Mouse (Mus musculus) layer of hippocampus, adult 18-20 months (tissue): Measurements from ENCODE around the gene Mllt10. TPM values are rescaled to one million over a fixed set of nuclear protein-coding genes. Genes with fewer than 3 reads are reported as not detected.

Experiments
- DNase-seq, 2 experiments: peaks; one replicate each; pipeline ENCODE4 v3.0.0; 2022; ENCODE audit warnings: low spot score in 2 of 2
- total RNA-seq, 2 experiments: library from RNA; stranded (reverse); gene quantifications; 2 replicates each; pipeline ENCODE4 v1.2.3; 2021

The Mllt10 gene
- total RNA-seq, 2 experiments from 2014 or later, result 51.7 to 59.6 TPM

GRCm38 (mm10) chr2:18033166-18034108 lies 21.6 kb upstream of the Mllt10 start:
- DNase-seq, result no peak

GRCm38 (mm10) chr2:18034371-18035250 lies 20.4 kb upstream of the Mllt10 start:
- no peak for DNase-seq

- no peak for DNase-seq
These were observed 17.5 kb upstream of the Mllt10 start, which contains the start of gene A930004D18Rik for GRCm38 (mm10) chr2:18037491-18037890. Gene A930004D18Rik (minus strand): TSS chr2:18037737.

- no peak for DNase-seq
These were observed 16.8 kb upstream of the Mllt10 start for GRCm38 (mm10) chr2:18038141-18038752.

GRCm38 (mm10) chr2:18038895-18039371 lies 16.1 kb upstream of the Mllt10 start:
- DNase-seq, result no peak

- DNase-seq, result no peak
These were observed 15.3 kb upstream of the Mllt10 start for GRCm38 (mm10) chr2:18039566-18040290.

- no peak for DNase-seq
These were observed 14.5 kb upstream of the Mllt10 start for GRCm38 (mm10) chr2:18040347-18041160.

GRCm38 (mm10) chr2:18041199-18041885 lies 13.7 kb upstream of the Mllt10 start:
- DNase-seq, result no peak

- no peak for DNase-seq
These were observed 9.8 kb upstream of the Mllt10 start for GRCm38 (mm10) chr2:18045143-18045780.

GRCm38 (mm10) chr2:18045781-18046181 lies 9.3 kb upstream of the Mllt10 start:
- DNase-seq, result no peak

GRCm38 (mm10) chr2:18046186-18046585 lies 8.9 kb upstream of the Mllt10 start:
- no peak for DNase-seq

- peak; percentile 57 to 72 for DNase-seq
These were observed 8.0 kb upstream of the Mllt10 start for GRCm38 (mm10) chr2:18046758-18047645.

GRCm38 (mm10) chr2:18047646-18048452 lies 7.2 kb upstream of the Mllt10 start:
- DNase-seq, result peak; percentile 60 to 77

- no peak for DNase-seq
These were observed 6.5 kb upstream of the Mllt10 start, which contains the start of gene Skida1 for GRCm38 (mm10) chr2:18048453-18049075. Gene Skida1 (minus strand): TSS chr2:18049051.

- DNase-seq, result no peak
These were observed 5.7 kb upstream of the Mllt10 start for GRCm38 (mm10) chr2:18049279-18049821.

- no peak for DNase-seq
These were observed 5.0 kb upstream of the Mllt10 start for GRCm38 (mm10) chr2:18050018-18050417.
